Mouse (Mus musculus): ENCODE data around the gene 2310002L09Rik.
"Not testable (repeated sequence)": the region's sequence is repeated elsewhere in the genome, so short reads cannot be mapped to it uniquely, and the experiment has no call there.

The 2310002L09Rik gene

DNA sequence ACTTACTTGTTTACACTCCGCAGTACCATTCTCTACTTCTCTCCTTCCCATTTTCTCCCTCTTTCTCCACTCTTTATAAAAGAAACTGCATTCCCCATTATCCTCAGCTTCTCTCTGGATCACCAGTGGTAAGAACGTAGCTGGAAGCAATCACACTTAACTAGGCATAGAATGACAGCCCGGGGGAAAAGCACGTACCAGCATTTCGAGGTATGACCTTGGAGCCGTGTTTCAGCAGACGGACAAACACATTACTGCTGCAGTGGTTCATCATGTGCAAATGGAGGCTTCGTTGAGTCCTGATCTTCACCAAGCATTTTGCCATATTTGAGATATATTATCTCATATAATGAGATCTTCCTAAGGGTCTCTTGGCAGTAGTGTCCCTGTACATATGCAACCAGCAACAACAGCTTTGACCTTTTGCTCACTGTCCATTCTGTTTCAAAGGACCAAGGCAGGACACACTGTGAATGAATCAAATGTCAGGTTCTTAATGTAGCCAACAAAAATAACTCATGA, at the start of gene 2310002L09Rik:
2310002L09Rik (minus strand) TSS at position 472 of the 522 bp plus-strand sequence.
- no peak for DNase-seq (ENCODE audit: low spot score)

- no peak for DNase-seq (ENCODE audit: low spot score)
Measured at GRCm38 (mm10) chr4:73980454-73980853, 29.8 kb upstream of the 2310002L09Rik start.

DNA sequence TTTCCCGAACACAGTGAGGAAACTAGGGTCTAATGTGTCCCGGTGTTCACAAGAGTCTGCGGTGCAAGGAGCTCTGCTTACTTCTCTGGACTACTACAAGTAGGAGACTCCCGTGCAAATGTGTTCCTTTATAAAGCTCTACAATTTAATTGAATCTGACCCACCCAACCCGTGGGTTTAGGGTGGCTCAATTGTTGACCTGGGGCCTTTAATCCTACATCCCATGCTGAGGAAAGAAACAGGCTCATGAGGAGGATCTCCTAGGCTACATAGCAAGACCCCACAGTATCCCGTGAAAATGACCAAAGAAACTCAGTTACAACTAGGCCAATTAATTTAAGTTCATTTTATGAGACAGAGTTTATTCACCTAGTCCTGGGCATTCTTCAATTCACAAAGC, 30.0 kb downstream of the 2310002L09Rik start, which contains the start of gene Gm11756:
Gm11756 (minus strand) TSS at position 101 of the 400 bp plus-strand sequence.
- not testable (repeated sequence) for DNase-seq (ENCODE audit: low spot score)

DNA sequence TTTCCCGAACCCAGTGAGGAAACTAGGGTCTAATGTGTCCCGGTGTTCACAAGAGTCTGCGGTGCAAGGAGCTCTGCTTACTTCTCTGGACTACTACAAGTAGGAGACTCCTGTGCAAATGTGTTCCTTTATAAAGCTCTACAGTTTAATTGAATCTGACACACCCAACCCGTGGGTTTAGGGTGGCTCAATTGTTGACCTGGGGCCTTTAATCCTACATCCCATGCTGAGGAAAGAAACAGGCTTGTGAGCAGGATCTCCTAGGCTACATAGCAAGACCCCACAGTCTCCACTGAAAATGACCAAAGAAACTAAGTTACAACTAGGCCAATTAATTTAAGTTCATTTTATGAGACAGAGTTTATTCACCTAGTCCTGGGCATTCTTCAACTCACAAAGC, 44.8 kb downstream of the 2310002L09Rik start, which contains the start of gene Gm13871:
Gm13871 (minus strand) TSS at position 101 of the 400 bp plus-strand sequence.
- not testable (repeated sequence) for DNase-seq (ENCODE audit: low spot score)

DNA sequence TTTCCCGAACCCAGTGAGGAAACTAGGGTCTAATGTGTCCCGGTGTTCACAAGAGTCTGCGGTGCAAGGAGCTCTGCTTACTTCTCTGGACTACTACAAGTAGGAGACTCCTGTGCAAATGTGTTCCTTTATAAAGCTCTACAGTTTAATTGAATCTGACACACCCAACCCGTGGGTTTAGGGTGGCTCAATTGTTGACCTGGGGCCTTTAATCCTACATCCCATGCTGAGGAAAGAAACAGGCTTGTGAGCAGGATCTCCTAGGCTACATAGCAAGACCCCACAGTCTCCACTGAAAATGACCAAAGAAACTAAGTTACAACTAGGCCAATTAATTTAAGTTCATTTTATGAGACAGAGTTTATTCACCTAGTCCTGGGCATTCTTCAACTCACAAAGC, 59.6 kb downstream of the 2310002L09Rik start, which contains the start of gene Gm11757:
Gm11757 (minus strand) TSS at position 101 of the 400 bp plus-strand sequence.
- DNase-seq (ENCODE audit: low spot score), result not testable (repeated sequence)

Data from MN1 (cell line).